Mouse (Mus musculus) neutrophil, adult 59 days (primary cell): Measurements from ENCODE around the gene Gm10160. TPM values are rescaled to one million over a fixed set of nuclear protein-coding genes. Genes with fewer than 3 reads are reported as not detected.

ENCODE experiments used
- total RNA-seq, 2 experiments: library from RNA; stranded (reverse); gene quantifications; 1 replicate in 1 of 2; 2 replicates in 1 of 2; pipeline ENCODE4 v1.2.4; 2023

Gm10160 gene
- not detected for total RNA-seq

DNA sequence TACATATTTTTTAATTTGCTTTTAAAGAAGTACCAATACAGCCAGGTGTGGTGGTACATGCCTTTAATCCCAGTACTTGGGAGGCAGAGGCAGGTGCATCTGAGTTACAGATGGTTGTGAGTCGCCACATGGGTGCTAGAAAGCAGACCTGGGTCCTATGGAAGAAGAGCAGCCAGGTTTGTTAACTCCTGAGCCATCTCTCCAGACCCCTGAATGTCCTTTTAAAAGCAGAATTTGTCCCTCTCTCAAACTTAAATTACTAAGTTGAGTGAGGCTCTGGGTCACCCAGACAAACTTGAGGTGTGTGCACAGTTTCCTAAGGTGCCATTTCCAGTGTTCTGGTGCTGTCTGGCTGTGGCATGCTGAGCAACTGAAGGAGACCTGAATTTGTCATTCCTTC is at the start of gene Gm10160:
Gene Gm10160 (minus strand): TSS at position 101 of the 400 bp plus-strand sequence.

GRCm38 (mm10) chr7:81858968-81859721 is 3.6 kb upstream of the Gm10160 start, which contains the start of gene Tm6sf1:
TSS of gene Tm6sf1 (plus strand) at chr7:81859001.

DNA sequence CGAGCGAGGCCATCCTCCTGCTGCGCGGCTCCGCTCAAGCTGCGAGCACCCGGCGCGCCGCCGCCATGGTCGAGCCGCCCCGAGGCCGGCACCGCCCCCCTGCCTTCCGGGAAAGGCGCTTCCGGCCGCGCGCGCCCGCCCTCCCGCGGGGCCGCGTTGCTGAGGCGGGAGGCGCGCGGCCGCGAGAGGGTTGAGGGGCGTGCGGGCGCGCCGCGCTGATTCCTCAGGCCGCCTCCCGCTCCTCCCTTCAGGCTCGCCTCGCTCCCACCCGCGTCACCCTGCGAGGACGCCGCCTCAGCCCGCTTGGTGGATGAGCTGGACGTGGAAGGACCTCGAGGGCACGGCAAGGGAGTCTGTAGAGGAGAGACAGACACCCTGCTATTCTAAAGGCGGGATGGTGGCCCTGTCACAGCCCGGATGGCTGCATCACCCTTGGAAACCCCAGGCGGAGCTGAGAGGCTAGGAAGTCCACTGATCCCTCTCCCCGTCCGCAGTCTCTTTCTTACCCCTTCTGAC is 26.2 kb downstream of the Gm10160 start, which contains the start of gene Btbd1:
Gene Btbd1 (minus strand): TSS at position 53 of the 516 bp plus-strand sequence.

Other genes starting within 250 kb of the Gm10160 start
- under 1 TPM; 0.22 to 0.69 TPM for gene Homer2, start 148.3 kb downstream of the Gm10160 start, total RNA-seq
- 10 to 100 TPM; 48.0 to 50.6 TPM for gene Ramac, start 92.9 kb downstream of the Gm10160 start, total RNA-seq
- gene 3110040N11Rik, start 66.3 kb downstream of the Gm10160 start, total RNA-seq: 1 to 10 TPM; 7.6 to 9.5 TPM
- 10 to 100 TPM; 48.1 to 60.9 TPM for gene Btbd1, start 26.4 kb downstream of the Gm10160 start, total RNA-seq
- 100 to 1,000 TPM; 198 to 210 TPM for gene Tm6sf1, start 3.2 kb upstream of the Gm10160 start, total RNA-seq
- gene Hdgfl3, start 78.7 kb upstream of the Gm10160 start, total RNA-seq: under 1 TPM in 1 of 2 experiments, not detected in 1; 0.07 TPM
- not detected for gene Bnc1, start 136.5 kb upstream of the Gm10160 start, total RNA-seq